Mouse (Mus musculus): ENCODE measurements at regions not wholly inside any gene's neighbourhood (a gene's known extent, or its start where the extent isn't known, plus 50 kb on each side); places are given as distances from the start of the nearest gene placed in this dataset.

DNA sequence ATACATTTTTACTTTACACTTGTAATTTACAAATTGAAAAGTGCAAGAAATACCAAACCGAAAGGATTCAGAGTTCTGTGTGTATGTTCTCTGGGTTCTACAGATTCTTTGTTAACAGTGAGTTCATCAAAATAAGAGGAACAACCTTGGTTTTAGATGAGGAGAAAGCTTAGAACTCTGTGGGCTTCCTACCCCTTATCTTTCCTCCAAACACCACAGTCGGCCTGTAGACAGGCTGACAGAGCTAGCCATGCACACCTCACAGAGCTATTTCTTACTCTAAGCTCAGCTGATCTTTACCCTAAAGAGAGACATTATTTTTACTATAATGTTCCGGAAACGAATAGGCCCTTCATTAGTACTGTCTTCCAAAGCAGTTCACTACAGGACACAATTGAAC lies 67.7 kb upstream of the Zdhhc17 start:
- no peak for DNase-seq (ENCODE audit: low spot score)

DNA sequence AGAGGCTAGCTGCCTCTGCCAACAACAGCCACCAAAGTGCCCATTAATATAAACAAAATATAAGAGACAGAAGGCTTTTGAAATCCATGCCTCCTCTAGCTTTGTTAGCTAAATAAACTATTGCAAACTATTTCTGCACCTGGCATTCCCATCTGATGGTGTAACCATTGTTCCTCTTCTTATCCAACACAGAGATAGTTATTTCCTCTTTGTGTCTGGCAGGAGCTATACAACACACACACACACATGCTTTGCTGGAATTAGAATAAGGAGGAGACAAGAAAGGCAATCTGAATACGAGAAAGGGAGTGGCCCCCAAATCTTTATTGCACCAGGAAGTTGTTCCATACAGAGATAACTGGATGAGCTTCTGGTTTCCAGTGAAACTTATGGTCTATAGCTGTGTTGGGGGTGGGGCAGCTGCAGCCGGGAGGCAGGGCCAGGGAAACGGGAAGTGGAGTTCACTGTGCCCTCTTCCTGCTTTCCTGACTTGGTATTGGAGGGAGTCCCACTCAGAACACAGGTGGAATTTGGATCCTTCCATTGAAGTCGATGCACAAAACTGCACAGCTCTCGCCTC lies 64.0 kb upstream of the Zdhhc17 start:
- DNase-seq (ENCODE audit: low spot score): peak; percentile 38

GRCm38 (mm10) chr10:111073262-111073661 lies 63.3 kb upstream of the Zdhhc17 start:
- no peak for DNase-seq (ENCODE audit: low spot score)

DNA sequence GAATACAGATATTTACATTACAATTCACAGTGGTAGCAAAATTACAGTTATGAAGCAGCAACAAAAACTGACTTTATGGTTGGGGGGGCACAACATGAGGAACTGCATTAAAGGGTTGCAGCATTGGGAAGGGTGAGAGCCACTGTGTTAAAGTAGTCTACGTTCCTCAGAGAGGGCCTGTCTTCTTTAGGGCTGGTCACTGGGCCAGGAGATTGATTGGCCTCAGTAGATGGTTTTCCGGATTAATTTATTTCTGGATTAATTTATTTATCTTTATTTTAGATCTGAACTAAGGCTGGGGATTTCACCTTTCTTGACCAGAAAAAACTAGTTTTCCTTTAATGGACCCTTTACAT lies 62.6 kb upstream of the Zdhhc17 start:
- no peak for DNase-seq (ENCODE audit: low spot score)

DNA sequence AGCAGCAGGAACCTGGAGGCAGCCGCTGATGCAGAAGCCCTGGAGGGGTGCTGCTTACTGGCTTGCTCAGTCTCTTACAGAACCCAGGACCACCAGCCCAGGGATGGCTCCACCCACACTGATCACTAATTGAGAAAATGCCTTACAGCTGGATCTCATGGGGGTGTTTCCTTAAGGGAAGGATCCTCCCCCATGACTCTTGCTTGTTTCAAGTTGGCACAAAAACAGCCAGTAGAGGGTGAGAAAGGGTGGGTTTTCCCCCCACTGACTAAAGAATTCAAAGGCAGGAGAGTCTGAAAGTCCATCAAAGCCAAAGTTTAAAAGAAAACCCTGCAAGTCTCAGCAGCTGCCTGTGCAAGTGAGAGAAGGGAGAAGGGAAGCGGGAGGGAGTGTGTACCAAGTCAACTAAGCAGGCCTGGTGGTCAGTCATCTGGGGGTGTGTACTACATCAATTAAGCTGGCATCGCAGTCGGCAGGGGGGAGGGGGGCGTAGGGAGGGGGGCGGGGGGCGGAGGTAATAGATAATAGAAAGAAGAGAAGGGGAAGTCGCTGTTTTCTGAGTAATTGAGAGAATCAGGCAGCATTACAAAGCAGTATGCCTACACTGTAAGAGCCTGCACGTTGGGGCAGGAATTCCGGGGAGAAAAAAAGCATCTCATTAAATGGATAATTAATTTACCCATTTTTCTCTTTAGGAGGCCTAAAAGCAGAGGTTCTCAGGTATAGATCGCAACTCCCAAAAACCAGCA lies 62.0 kb upstream of the Zdhhc17 start:
- DNase-seq (ENCODE audit: low spot score): no peak

- no peak for DNase-seq (ENCODE audit: low spot score)
Measured at GRCm38 (mm10) chr10:111066146-111066545, 56.2 kb upstream of the Zdhhc17 start.

- peak; percentile 67 for DNase-seq (ENCODE audit: low spot score)
Measured at GRCm38 (mm10) chr10:111060626-111061025, 50.7 kb upstream of the Zdhhc17 start.

Data from heart, adult 8-10 months (tissue).